Mouse (Mus musculus) midbrain, embryonic 12.5 days (tissue): Measurements from ENCODE around the gene Ppm1g. TPM values are rescaled to one million over a fixed set of nuclear protein-coding genes. Genes with fewer than 3 reads are reported as not detected.

ENCODE experiments used
- ATAC-seq: fragments of 200-750 bp; cut with Nextera tagmentation; 2 replicates; pipeline ENCODE4 v1.8.0; 2017; ENCODE audit warnings: low read depth, moderate TSS enrichment, moderate library complexity; ENCODE audit not compliant: low FRiP score
- H3K27ac ChIP-seq: fragments of 300-500 bp; sonication (generic); replicated peaks from 2 replicates; pipeline ENCODE4 v1.5.1; 2016; ENCODE audit warnings: mild to moderate bottlenecking
- H3K27me3 ChIP-seq: fragments of 300-500 bp; sonication (generic); 2 replicates; pipeline ENCODE4 v1.6.1; 2016; ENCODE audit warnings: mild to moderate bottlenecking
- H3K36me3 ChIP-seq: fragments of 300-500 bp; sonication (generic); 2 replicates; pipeline ENCODE4 v1.6.1; 2016
- H3K4me1 ChIP-seq: fragments of 300-500 bp; sonication (generic); 2 replicates; pipeline ENCODE4 v1.6.1; 2016
- H3K4me2 ChIP-seq: fragments of 300-500 bp; sonication (generic); replicated peaks from 2 replicates; pipeline ENCODE4 v1.6.1; 2016; ENCODE audit warnings: mild to moderate bottlenecking, moderate library complexity
- H3K4me3 ChIP-seq: fragments of 300-500 bp; sonication (generic); 2 replicates; pipeline ENCODE4 v1.5.1; 2016; ENCODE audit warnings: mild to moderate bottlenecking
- H3K9ac ChIP-seq: fragments of 300-500 bp; sonication (generic); replicated peaks from 2 replicates; pipeline ENCODE4 v1.6.1; 2016; ENCODE audit warnings: mild to moderate bottlenecking, moderate library complexity
- H3K9me3 ChIP-seq: fragments of 300-500 bp; sonication (generic); 2 replicates; pipeline ENCODE4 v1.6.1; 2016; ENCODE audit warnings: mild to moderate bottlenecking
- WGBS: fragments of 180-500 bp; shearing (Covaris S2); methylation state at CpG from one replicate; pipeline ENCODE4 v1.1.7; 2016; 5-methylcytosine and 5-hydroxymethylcytosine counted together
- polyA plus RNA-seq: library from polyadenylated mRNA; unstranded; fragments of >200 nt; fragmentation: Nextera tagmentation; extraction: Ambion mirVana; gene quantifications from 2 replicates; pipeline ENCODE4 v1.2.1, GENCODE M21; 2016

Gene Ppm1g
- polyA plus RNA-seq, 1 experiment from 2014 or later = 163 TPM

DNA sequence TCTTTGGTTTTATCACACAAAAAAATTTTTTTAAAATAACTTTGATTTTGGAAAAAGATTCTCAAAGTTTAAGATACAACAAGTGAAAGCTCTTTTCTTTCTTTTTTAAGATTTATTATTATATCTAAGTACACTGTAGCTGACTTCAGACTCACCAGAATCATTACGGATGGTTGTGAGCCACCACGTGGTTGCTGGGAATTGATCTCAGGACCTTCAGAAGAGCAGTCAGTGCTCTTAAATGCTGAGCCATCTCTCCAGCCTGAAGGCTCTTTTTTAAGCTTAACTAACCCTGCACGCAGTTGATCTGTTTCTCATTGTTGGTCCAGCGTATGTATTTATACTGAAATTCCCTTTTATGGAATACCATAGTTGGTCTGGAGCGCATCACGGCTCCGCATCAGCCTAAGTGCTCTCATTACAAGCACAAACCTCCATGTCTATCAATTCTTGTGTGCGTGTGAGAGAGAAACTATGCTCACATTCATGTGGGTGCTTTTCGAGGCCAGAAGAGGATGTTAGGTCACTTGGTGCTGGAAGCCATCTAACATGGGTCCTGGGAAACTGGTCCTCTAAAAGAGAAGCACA lies 39.2 kb downstream of the Ppm1g start:
- H3K27me3 ChIP-seq = no peaks in the 10 kb centered on the region
- WGBS = 96% methylated on average over 9 of the region's 9 CpGs
- H3K4me1 ChIP-seq = peaks cover 15% of the 10 kb centered on the region
- no peak overlapping the region for H3K9ac ChIP-seq
- no peak for ATAC-seq
- no peak overlapping the region for H3K4me2 ChIP-seq
- no peaks in the 10 kb centered on the region for H3K9me3 ChIP-seq
- 0 out of 2 replicates have a peak, but pooled peaks cover 5% of the 10 kb centered on the region for H3K36me3 ChIP-seq
- no peak overlapping the region for H3K27ac ChIP-seq
- H3K4me3 ChIP-seq = no peak overlapping the region

DNA sequence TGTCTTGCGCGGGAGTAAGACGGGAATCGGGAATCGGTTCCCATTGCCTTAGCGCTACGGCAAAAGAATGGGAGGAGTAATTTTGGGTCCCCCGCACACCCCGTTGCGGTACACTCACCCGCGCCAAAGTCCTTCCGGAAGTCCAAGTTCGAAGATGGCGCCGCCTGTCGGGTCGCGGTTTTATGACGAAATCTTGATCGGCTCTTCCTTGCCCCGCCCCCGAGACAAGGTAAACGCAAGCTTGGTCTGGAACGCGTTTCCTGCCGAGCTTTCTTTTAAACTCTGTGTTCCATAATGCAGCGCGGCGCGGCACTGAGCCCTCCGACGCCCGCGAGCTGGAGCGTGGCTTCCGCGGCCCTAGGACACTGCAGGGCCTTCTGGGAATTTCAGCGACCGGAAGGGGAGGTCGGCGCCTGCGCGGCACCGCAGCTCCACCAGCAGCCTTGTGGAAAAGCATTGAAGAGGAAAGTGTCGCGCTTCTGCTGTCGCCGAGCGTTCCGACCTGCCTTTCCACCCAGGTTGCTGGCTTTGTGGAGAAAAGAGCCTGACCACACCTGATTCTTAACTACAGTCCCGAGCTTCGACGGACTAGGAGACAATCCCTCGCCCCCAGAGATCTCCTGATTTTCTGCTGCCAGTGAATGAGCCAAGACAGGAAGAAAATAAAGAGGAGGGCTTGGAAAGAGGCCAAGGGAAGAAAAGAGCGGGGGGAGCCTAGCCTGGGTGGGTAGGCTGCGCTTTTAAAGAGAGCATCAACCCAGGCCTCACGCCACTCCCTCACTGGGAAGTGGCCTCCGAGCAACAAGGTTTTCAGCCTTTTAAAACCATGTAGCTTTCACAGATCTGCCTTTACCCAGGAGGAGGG lies 40.5 kb downstream of the Ppm1g start, which contains the start of the genes Gm29609 and Gtf3c2:
Gm29609 (minus strand) TSS at position 146 of the 865 bp plus-strand sequence.
Gtf3c2 (minus strand) TSS at position 379 of the 865 bp plus-strand sequence.
- WGBS = under 1% methylated on average over 59 of the region's 59 CpGs
- H3K4me1 ChIP-seq = peaks cover 15% of the 10 kb centered on the region
- 0 out of 2 replicates have a peak, but pooled peaks cover 5% of the 10 kb centered on the region for H3K36me3 ChIP-seq
- peak; percentile 97 for ATAC-seq
- peak within 1 kb of the TSS; percentile 75 for H3K9ac ChIP-seq
- H3K27ac ChIP-seq = peak within 1 kb of the TSS; percentile 98
- H3K9me3 ChIP-seq = no peaks in the 10 kb centered on the region
- peak within 1 kb of the TSS; percentile 61 for H3K4me3 ChIP-seq
- H3K27me3 ChIP-seq = no peaks in the 10 kb centered on the region
- peak within 1 kb of the TSS; percentile 97 for H3K4me2 ChIP-seq

DNA sequence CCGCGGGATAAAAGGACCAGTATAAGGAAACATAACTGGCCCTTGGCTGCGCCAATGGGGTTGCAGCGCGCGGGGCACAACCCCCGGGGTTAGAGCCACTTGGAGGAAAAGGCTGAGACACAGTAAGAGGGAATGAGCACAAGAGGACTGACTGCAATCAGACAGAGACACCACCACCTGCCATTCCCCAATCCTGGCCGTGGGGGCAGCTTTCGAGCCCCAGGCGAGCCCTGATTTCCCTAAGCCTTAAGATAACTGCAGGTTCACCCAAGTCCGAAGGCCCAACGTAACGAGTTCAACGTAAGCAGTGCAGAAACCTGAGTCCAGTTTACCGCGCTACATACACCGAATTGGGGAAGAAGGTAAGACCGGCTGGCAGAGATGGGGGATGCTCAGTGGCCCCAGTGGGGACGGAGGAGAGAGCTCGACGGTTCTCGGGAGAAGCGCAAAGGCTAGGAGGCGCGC lies 41.2 kb downstream of the Ppm1g start:
- Histone ChIP-seq H3K4me1 (peaks cover 15% of the 10 kb centered on the region), H3K9ac (peak overlapping the region; percentile 75), H3K4me3 (peak overlapping the region; percentile 61), H3K27ac (peak overlapping the region; percentile 98), H3K27me3 (no peaks in the 10 kb centered on the region), H3K36me3 (peaks cover 10% of the 10 kb centered on the region), H3K4me2 (peak overlapping the region; percentile 97), H3K9me3 (no peaks in the 10 kb centered on the region)
- under 1% methylated on average over 25 of the region's 25 CpGs for WGBS
- ATAC-seq = peak; percentile 66

DNA sequence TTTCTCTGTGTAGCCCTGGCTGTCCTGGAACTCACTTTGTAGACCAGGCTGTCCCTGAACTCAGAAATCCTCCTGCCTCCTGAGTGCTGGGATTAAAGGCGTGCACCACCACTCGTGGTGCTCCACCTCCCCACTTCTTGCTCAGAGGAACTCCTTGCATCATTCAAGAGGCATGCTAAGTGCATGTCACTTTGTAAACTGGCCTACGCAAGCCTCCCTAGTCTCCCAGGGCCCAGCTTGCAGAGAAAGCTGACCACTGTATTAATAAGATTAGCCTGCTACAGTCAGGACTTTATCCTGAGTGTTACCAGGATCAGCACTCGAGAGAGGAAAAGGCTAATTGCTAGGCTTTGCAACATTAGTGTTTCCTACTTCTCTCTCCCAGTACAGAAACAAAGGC lies 51.9 kb downstream of the Ppm1g start:
- ATAC-seq = no peak
- 97% methylated on average over 4 of the region's 4 CpGs for WGBS
- Histone ChIP-seq H3K36me3 (peaks cover 96% of the 10 kb centered on the region), H3K4me2 (no peak overlapping the region), H3K9me3 (no peaks in the 10 kb centered on the region), H3K9ac (no peak overlapping the region), H3K4me1 (no peaks in the 10 kb centered on the region), H3K4me3 (no peak overlapping the region), H3K27me3 (no peaks in the 10 kb centered on the region), H3K27ac (no peak overlapping the region)

DNA sequence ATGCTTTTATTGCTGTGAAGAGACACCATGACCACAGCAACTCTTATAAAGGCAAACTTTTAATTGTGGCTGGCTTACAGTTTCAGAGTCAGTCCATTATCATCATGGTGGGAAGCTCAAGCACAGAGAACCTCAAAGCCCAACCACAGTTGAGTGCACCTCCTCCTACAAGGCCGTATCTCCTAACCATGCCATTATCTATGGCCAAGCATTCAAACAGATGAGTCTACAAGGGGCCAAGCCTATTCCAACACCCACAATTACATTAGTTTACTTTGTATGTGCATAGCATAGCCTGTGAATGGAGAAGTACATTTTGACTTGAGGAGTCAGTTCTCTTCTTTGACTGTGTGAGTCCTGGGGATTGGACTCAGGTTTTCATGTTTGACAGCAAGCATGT lies 55.6 kb downstream of the Ppm1g start:
- H3K4me2 ChIP-seq = no peak overlapping the region
- no peaks in the 10 kb centered on the region for H3K27me3 ChIP-seq
- H3K36me3 ChIP-seq = peaks cover 93% of the 10 kb centered on the region
- no peak for ATAC-seq
- H3K4me3 ChIP-seq = no peak overlapping the region
- 88% methylated on average over 1 of the region's 1 CpGs for WGBS
- no peak overlapping the region for H3K27ac ChIP-seq
- H3K9ac ChIP-seq = no peak overlapping the region
- H3K4me1 ChIP-seq = no peaks in the 10 kb centered on the region
- no peaks in the 10 kb centered on the region for H3K9me3 ChIP-seq

DNA sequence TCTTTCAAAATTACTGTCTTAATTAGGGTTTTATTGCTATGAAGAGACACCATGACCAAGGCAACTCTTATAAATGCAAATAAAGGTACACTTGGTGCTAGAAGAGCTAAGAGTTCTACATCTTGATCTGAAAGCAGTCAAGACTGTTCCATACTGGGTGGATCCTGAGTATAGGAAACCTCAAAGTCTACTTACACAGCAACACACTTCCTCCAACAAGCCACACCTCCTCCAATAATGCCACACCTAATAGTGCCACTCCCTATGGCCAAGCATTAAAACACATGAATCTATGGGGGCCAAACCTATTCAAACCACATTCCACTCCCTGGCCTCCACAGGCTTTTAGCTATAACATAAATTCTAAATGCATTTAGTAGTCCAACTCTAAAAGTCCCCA lies 58.0 kb downstream of the Ppm1g start:
- H3K27me3 ChIP-seq = no peaks in the 10 kb centered on the region
- H3K4me1 ChIP-seq = no peaks in the 10 kb centered on the region
- peaks cover 93% of the 10 kb centered on the region for H3K36me3 ChIP-seq
- H3K4me2 ChIP-seq = no peak overlapping the region
- no peak overlapping the region for H3K27ac ChIP-seq
- H3K4me3 ChIP-seq = no peak overlapping the region
- H3K9me3 ChIP-seq = no peaks in the 10 kb centered on the region
- no peak for ATAC-seq
- H3K9ac ChIP-seq = no peak overlapping the region

DNA sequence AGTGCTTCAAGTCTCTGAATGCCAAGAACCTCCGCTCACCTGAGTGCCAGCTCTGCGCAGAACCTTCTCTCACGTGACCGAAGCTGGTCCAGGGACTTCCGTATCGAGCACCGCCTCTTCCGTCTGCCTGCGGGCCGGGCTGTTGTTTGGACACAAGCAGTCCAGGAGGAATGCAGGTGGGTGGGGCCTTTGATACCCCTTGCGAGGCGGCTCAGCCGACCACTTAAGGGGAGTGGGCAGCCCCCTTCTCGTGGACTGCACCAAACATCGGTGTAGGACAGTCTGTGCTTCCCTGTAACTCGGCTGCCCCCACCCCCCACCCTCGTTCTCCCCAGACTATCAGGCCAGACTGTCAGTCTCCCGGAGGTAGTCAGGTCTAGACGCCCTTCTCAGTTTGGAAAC lies 66.3 kb downstream of the Ppm1g start, which contains the start of gene Mpv17:
Mpv17 (minus strand) TSS at position 100 of the 402 bp plus-strand sequence.
- Histone ChIP-seq H3K27ac (peak within 1 kb of the TSS; percentile 74), H3K9me3 (no peaks in the 10 kb centered on the region), H3K4me3 (peak within 1 kb of the TSS; percentile 69), H3K4me1 (peaks cover 14% of the 10 kb centered on the region), H3K27me3 (no peaks in the 10 kb centered on the region), H3K4me2 (peak within 1 kb of the TSS; percentile 65), H3K36me3 (peaks cover 39% of the 10 kb centered on the region), H3K9ac (peak within 1 kb of the TSS; percentile 69)
- ATAC-seq = peak; percentile 92
- WGBS = 0% methylated on average over 19 of the region's 19 CpGs

DNA sequence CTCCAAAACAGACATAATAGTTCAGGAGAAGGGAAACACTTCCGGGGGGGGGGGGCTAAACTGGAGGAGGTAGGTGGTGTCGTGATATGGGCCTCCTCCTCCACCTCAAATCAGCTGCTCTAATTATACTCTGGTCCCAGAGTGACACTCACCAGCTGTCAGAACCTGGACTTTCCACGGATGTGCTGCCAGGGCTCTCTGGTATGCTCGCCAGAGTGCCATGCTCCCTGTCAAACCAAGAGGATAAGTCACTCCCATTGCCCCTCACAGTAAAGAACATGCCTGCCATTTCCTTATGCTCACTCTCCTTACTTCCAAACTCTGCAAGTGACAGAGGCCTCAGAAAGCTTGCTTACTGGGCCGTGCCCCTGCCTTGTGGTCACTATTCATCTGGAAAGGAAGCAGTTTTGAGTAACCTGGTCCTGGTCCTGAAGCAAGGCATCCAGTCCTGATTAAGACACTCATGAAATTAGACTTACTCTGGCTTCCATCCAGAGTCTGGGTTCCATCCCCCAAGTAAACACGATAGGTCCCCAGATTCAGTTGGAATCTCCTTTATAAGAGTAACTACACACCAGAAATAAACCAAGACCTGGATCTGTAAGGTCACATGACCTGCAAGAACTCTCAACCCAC lies 66.9 kb downstream of the Ppm1g start:
- no peaks in the 10 kb centered on the region for H3K27me3 ChIP-seq
- peak overlapping the region; percentile 65 for H3K4me2 ChIP-seq
- H3K4me3 ChIP-seq = peak overlapping the region; percentile 69
- H3K27ac ChIP-seq = no peak overlapping the region
- 47% methylated on average over 6 of the region's 6 CpGs for WGBS
- H3K36me3 ChIP-seq = peaks cover 33% of the 10 kb centered on the region
- ATAC-seq = no peak
- no peaks in the 10 kb centered on the region for H3K9me3 ChIP-seq
- peaks cover 14% of the 10 kb centered on the region for H3K4me1 ChIP-seq
- peak overlapping the region; percentile 69 for H3K9ac ChIP-seq

Other genes with a start within 250 kb of the Ppm1g start
- 117 and 120 TPM in 2 replicates for gene Atraid, start 172.4 kb downstream of the Ppm1g start, polyA plus RNA-seq
- gene Slc5a6, start 171.8 kb downstream of the Ppm1g start, polyA plus RNA-seq = 11.7 and 12.9 TPM in 2 replicates
- gene Cad, start 165.9 kb downstream of the Ppm1g start, polyA plus RNA-seq = 39.2 and 39.7 TPM in 2 replicates
- not detected in 2 replicates for gene Dnajc5g, start 114.4 kb downstream of the Ppm1g start, polyA plus RNA-seq
- 10.7 and 11.2 TPM in 2 replicates for gene Slc30a3, start 112.5 kb downstream of the Ppm1g start, polyA plus RNA-seq
- not detected in 2 replicates for gene Trim54, start 104.0 kb downstream of the Ppm1g start, polyA plus RNA-seq
- not detected in 2 replicates for gene Ucn, start 81.9 kb downstream of the Ppm1g start, polyA plus RNA-seq
- 53.1 and 56.8 TPM in 2 replicates for gene Mpv17, start 66.4 kb downstream of the Ppm1g start, polyA plus RNA-seq
- gene Gm29609, start 40.8 kb downstream of the Ppm1g start, polyA plus RNA-seq = 1.3 and 3.6 TPM in 2 replicates
- gene Gtf3c2, start 40.5 kb downstream of the Ppm1g start, polyA plus RNA-seq = 97.3 and 97.6 TPM in 2 replicates
- 141 and 153 TPM in 2 replicates for gene Snx17, start 27.5 kb downstream of the Ppm1g start, polyA plus RNA-seq
- gene Eif2b4, start 27.3 kb downstream of the Ppm1g start, polyA plus RNA-seq = 65.6 and 68.0 TPM in 2 replicates
- gene Zfp513, start 18.4 kb downstream of the Ppm1g start, polyA plus RNA-seq = 22.0 and 25.2 TPM in 2 replicates
- 144 and 151 TPM in 2 replicates for gene Nrbp1, start 20.2 kb upstream of the Ppm1g start, polyA plus RNA-seq
- gene Gm9970, start 20.5 kb upstream of the Ppm1g start, polyA plus RNA-seq = 0.63 and 0.71 TPM in 2 replicates
- 3.3 and 4.7 TPM in 2 replicates for gene Krtcap3, start 31.0 kb upstream of the Ppm1g start, polyA plus RNA-seq
- 50.7 and 56.1 TPM in 2 replicates for gene Ift172, start 70.4 kb upstream of the Ppm1g start, polyA plus RNA-seq
- gene Fndc4, start 75.4 kb upstream of the Ppm1g start, polyA plus RNA-seq = 57.8 and 64.6 TPM in 2 replicates
- 0.20 and 0.48 TPM in 2 replicates for gene Gckr, start 76.8 kb upstream of the Ppm1g start, polyA plus RNA-seq
- gene Zfp512, start 231.7 kb upstream of the Ppm1g start, polyA plus RNA-seq = 99.2 and 103 TPM in 2 replicates